Mouse (Mus musculus) inflammation-experienced regulatory T-cells, adult 6 months (primary cell): ENCODE measurements at regions not wholly inside any gene's neighbourhood (a gene's known extent, or its start where the extent isn't known, plus 50 kb on each side); places are given as distances from the start of the nearest gene placed in this dataset.
"Not testable (repeated sequence)": the region's sequence is repeated elsewhere in the genome, so short reads cannot be mapped to it uniquely, and the experiment has no call there.

Experiments used
- ATAC-seq: one replicate; pipeline ENCODE4 v1.8.0; 2017

DNA sequence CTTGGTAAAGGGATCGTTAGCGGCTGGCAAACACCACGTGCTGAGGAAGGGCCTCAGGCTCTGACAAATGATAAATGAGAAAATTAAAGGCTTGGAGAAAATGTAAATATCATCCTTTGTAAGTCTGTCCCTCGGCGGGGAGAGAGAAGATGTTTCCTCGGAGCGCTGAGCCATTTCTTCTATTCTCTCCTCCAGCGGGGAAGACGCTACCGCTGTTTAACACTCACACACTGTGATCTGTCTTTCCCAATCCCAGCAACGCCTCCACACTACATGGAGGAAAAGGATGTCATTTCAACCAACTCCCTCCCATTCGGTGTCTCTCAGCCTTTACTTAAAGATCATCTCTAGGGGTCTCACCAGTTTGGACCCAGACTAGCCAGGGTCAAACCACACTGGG lies 239.0 kb downstream of the Prex1 start:
- ATAC-seq = no peak

DNA sequence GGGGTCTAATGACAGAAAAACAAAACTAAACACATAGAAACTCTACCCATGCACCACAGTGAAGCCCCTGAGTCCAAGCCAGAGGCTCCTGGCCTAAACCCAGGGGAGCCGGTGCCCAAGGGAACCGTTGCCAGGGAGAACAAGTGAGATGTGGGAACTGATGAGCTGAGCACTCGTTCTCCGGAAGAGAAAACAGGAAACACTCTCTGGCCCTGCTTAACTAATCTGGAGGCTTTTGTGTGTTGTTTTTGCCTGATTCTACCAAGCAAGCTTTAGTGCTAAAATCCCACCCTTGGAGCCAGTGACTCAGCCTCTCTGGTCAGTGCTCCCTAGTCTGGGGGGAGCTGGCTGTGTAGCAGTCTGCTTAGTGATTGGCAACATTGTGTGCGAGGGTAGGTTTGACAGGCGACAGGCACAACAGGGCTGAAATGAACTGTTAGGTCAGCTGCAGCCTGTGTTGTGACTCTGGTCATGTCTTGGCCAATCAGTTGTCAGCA lies 242.3 kb downstream of the Prex1 start:
- ATAC-seq = no peak

DNA sequence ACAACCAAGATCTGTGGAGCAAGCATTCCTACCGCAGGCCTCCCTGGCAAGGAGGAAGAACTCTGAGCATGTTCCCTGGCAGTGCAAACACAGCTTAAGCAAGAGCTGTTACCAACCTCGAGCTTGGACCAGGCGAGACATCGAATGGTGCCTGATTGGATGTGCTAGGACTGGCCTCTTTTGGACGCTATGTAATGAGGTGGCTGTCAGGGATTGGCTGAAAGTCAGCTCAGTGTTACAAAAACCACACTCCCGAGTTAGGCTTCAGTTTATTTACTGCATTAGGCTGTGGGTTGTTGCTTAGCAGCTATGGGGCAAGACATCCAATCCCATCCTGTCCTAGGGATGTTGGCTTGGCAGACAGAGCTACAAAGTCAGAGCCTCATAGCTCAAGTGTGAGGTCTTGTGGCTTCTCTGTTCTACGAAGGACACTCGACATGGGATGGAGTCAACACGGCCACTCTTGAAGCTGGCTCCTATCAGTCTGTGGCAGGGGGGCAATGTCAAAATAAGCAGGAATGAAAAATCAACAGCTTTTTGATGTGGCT lies 244.5 kb downstream of the Prex1 start:
- ATAC-seq = no peak

DNA sequence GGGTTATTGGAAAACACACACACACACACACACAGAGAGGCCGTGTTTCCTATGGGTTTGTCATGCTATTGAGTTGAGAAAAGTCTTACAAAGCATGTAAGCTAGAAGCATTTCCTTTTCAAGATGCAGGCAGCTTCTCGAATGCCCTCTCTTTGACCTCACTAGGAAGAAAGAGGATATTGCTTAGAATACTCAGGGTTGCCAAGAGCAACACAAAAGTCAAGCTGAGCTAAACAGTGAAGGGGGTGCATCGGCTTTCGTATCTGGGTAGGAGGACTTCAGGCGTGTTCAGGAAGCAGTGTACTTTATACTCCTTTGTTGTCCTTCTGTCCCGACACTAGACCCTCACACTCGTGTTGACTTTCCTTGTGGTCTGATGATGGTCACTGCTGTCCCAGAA lies 246.5 kb downstream of the Prex1 start:
- peak; percentile 61 for ATAC-seq

DNA sequence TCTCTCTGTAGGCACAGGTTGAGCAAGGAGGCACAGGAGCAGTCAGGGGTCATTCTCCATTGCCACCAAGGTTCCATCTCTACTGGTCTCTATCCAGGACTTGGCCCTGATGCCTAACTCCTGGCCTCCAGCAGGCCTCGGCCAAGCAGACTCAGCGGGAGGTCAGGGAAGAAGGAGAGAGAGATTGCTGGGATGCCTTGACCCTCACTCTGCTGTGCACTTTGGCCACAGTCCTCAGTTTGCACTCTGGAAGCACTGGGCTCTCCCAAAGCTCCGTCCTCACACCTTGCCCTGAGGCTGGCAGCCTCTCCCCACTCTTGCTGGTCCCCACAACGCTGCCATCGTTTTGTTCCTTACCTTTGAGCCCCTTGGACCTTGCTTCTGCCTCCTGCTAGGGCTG lies 248.1 kb downstream of the Prex1 start:
- ATAC-seq = no peak

DNA sequence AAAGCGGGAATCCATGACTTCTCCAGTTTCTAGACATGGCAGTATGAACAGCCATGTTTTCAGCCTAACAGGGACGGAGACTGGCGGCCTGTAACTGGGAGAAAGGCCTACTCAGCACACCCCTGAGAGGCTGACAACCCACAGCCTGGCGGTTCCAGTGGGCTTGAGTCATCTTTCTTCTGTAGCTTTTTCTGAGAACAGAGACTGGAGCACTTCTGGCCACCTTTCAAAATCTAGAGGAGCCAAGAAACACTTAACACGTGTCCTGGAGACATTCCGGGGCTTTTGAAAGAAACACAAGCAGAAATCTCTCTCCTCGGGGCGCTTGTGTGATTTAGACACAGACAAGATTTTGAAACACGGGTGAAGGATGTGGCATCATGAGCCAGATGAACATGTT lies 250.1 kb downstream of the Prex1 start:
- ATAC-seq = no peak

DNA sequence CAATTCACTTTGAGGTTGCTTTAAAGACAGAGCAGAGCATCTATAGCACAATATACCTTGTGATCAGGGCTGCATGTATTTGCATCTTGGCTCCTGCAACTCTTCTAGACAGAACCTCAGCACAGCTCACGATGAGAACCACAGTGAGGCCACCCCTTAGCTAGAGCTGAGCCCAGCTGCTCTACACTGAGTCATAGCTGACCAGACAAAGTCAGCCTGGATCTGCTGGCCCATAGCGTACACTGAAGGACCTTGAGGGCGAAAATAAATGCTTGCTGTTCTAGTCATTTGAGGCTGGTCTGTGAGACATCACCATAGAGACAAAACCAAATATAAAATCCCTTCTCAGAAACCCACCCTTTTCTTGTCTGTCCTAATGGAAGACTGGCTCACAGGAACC lies 251.7 kb downstream of the Prex1 start:
- no peak for ATAC-seq

DNA sequence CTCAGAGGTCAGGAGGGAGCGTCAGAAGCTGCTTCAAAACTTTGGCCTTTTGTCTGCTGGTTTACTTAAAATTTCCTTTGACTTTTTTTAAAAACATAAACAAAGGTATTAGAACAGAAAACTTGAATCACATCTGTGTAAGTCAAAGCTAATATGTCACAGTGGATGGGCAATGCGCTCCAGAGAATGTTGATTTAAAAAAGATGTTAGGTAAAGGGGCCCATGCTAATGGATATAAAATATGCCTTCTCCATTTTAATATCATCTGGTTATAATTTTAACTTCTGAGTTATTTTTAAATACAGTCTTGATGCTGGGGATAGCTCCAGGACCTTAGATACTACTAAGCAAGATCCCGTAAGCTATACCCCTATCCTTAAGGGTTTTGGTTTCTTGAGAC lies 252.5 kb downstream of the Prex1 start:
- no peak for ATAC-seq

DNA sequence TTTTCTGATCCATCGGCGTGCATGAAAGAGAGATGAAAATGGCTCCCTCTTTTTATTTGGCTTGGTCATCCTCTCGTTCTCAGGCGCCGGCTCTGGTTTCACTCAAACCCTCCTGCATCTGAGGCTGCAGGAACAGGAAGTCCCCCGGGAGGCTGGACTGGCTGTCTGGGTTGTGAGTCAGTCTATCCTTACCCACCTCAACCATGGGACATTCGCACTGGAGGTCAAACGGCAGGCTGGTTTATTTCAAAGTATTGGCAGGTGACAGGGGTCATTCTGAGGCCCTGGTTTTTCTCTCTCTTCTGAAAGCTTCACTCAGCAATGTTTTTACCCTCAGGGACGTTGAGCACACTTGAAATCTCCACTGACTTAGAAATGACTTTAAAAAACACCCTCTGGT lies 253.7 kb downstream of the Prex1 start:
- no peak for ATAC-seq

DNA sequence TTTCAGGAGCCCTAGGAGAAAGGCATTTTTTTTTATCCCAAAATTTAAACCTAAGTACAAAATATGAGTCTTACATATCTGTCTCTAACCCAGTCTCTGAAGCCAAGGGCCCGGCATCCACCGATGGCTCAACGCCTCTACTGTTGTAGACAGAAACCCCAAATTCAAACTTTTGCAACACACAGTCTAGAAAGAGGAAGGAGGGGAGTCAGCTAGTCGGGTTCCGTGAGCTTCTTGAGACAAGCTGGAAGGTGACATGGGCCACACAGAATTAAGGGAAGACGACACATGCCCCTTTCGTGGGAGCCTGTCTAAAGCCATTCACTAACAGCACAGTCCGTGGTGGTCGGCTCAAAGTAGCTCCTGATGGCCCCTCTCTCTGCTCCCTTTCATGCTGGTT lies 254.7 kb downstream of the Prex1 start:
- no peak for ATAC-seq

DNA sequence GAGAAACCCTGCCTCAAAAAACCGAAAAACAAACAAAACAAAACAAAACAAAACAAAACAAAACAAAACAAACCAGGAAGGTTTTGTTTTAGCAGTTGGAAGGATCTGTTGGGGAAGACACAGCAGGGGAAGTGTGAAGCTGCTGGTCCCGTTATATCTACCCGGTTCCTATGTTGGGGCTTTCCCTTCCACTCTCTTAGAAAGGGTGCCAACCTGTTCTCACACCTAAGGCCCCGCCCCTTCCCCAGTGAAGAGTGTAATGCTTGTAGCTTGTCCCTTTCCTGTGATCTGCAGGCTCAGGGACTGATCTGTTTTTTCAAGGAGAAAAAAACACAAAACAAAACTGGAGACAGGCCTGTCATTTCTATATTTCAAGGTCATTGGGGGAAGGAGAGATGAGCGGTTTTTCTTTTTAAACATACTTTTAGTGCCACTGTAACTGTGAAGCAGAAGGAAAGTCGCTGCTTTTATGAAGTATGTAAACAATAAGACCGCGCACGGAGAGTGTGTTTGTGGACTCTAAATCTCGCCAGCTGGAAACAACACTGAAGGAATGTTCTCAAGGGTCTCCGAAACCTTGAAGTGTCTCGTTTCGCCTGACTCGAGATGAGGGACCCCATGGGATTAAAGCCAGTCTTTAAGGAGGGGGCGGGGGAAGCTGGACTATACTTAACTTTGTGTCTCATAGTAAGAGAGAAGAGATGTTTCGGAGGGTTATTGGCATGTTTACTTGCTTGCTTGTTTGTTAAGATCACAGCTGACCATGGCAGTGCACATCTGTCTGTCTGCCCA lies 256.1 kb downstream of the Prex1 start:
- ATAC-seq = peak; percentile 60

DNA sequence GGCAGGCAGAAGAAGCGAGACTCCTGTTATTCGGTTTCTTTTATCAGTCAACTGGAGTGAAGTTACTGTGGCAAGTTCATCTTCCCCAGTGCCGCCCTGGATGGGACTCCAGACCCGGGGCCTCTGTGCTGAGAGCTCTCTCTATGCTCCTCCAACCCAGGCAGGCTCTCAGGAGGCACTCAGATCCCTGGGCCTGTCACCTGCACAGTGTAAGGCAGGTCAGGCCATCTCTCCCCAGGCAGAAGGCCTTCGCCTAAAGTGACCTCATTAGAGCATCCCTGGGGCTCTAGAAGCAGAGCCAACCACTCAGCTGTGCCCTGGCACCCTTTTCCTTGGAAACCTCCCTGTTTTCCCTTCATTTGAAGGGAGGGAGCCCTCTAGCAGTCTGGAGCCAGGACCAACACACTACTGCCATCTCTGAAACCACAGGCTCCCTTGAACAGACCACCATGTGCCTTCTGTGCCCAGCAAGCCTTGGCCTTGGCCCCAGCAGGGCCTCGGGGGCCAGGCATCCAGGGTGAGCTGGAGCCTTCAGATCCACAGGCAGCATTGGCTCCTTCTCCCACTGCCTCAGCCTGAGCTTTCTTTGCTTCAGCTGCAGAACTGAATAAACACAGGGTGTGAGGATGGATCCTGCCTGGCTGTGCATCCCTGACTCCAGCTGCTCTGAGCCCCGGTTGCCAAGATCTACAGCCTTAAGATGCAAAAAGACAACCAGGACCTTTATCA lies 259.3 kb downstream of the Prex1 start:
- not testable (repeated sequence) for ATAC-seq

DNA sequence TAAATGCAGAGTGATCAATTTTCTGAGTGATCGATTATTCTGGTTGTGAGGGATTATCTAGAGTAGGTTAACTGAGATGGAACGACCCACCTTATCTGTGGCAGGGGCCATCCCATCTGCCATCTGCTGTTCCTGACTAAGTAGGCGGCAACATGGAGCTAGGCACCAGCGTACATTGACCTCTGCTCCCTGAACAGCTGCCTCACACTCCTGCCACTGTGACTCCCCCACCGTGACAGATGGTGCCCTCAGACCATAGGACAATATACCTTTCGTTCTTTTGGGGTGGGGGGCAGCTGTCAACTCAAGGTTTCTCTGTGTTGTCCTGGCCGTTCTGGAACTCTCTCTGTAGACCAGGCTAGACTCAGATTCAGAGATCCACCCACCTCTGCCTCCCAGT lies 262.7 kb downstream of the Prex1 start:
- no peak for ATAC-seq

DNA sequence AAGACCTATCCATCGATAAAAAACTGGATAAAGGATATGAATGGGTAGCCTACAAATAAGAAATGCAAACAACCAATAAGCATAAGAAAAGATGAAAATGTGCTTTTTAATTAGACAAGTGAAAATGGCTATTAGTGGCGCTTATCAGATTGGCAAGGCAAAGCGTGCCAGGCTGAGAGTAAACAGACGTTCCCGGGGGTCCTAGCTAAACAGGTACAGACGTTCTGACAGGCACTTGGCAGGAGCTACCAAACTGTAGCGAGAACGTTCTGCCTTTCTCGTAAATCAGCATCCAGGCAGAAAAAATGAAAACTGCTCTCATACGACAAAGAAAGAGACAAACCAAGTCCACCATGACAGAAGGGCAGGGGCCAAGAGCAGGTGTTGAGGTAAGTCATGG lies 263.3 kb downstream of the Prex1 start:
- ATAC-seq = no peak

DNA sequence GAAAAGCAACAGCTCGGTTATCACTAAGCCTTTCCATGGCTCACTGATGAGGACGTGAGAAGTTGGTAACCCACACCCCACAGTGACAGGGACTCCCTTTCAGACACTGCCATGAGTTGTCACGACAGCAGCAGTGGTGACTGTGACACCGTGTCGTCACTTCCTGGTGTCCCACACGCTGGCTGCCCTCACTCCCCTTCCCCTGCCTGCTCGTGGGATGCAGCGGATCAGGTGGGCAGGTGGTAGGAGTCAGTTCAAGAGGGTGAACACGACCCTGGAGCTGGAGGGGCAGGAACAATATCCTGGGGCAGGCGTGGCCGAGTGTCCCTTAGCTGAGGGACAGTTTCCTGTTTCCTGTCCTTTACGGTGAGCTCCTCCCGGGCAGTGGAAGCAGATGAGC lies 264.9 kb downstream of the Prex1 start:
- ATAC-seq = no peak

DNA sequence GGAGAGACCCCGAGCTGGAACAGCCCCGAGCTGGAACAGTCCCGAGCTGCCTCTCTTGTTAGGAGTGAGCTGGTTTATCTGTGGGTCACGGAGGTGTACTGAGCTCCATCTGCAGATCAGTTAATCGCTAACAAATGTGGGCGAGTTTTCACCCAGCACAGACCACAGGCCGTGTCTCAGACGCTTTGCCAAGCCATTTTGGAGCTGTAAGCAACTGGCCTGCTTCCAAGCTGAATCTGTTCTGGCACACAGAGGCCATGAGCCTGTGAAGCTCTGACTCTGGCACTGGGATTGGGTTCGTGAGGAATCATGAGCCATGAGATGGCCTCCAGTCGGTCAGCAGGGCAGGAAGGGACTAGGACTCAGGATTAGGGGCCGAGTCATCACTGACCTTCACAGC lies 265.5 kb downstream of the Prex1 start:
- no peak for ATAC-seq

DNA sequence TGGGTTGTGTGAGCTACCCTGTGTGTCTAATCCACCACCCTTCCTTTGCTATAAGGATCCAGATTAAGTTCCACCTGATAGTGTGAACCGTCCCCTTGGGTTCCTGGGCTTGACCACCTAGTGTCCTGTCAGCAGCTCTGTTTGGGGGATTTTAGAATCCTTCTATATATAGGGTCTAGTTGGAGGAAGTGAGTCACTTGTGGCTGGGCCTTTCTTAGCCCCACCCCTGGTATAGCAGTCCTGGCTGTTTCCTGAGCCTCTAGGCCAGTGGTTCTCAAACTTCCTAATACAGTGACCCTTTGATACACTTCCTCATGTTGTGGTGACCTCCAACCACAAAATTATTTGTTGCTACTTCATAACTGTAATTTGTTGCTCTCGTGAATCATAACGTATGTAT lies 267.1 kb downstream of the Prex1 start:
- no peak for ATAC-seq

DNA sequence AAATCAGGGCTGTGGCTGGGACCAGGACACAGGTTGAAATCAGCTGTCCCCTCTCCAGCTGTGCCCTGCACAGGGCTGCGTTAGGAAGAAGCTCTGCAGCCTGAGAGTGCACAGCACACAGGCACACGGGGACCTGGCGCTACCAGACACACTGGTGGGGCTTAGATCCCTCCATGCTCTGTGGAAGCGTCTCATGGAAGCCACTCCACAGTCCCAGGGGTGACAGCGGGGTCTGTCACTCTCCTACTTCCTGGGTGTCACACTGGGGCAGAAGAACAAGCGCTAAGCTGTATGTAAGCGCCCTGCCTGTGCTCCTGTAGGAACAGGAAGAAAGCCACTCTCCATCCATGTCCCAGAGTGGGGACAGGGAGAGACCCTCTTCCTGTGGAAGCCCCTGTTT lies 267.8 kb downstream of the Prex1 start:
- ATAC-seq = not testable (repeated sequence)

DNA sequence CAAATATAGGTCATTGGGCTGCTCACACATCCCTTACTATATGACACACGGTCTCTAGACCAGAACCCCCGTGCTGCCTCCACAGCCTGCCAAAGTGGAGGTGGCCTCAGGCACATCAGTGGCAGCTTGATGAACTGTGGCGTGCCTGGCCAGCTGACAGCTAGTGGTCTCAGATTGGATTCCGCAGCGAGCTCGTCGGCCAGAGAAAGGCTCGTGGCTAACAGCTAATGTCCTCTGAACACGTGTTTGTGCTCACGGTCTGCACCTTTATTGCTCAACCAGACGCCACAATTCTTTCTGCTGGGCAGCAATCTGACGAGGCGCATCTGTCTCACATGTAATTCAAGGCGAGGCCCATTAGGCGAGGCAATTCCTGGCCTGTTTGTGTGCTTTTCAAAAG lies 270.6 kb downstream of the Prex1 start:
- ATAC-seq = no peak

DNA sequence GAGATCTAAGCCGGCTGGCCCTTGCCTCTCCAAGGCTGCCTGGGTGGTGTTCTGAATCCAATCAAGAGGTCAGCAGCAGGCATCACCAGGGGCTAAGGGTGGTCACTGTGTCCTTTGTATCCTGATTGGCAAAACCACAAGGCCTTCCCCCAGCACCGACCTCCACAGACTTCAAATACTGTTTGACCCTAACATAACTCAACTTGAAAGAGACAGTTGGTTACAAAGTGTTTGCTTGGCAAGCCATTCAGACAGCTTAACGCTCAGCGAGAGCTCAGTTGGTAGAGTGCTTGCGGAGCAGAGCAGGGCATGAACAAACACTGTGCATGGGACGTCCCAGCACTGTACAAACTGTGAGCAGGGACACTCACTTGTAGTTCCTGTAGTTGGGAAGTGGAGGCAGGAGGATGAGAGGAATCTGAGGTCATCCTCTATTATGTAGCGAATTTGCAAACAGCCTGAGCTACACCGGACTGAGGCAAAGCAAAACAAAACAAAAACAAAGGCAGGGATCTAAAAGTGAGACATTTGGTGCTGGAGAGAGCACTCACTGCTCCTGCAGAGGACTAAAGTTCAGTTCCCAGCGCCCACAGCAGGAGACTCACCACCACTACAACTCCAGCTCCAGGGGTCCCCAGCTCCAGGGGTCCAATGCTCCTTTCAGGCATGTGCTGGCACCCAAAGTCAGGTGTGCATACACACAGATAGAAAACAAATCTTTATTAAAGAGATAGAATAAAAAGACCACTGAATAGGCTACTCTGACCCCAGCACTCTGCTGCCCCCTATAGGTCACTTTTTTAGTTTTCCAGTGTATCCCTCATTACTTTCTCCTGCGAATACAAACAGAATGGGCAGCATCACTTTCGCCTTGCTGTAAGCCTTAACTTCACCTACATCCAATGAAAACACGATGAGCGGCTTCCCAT lies 273.5 kb downstream of the Prex1 start:
- no peak for ATAC-seq

DNA sequence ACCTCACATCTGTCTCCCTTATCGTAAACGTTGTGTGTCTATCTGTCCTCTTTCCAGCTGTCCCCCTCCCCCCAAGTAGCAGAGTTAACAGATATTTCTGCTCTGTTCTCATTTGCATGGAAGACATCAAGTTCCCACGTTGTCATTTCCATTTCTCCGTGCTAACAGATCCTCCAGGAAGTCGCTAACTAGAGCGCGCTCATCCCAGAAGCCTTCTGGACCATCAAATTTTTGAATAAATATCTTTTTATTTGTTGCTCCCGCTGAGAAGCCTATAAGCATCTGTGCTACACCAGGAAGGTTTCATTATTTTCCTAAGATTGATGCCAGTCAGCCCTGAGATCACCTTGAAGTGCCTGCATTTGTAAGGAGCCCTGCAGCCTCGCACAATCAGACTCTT lies 275.4 kb downstream of the Prex1 start:
- ATAC-seq = no peak

DNA sequence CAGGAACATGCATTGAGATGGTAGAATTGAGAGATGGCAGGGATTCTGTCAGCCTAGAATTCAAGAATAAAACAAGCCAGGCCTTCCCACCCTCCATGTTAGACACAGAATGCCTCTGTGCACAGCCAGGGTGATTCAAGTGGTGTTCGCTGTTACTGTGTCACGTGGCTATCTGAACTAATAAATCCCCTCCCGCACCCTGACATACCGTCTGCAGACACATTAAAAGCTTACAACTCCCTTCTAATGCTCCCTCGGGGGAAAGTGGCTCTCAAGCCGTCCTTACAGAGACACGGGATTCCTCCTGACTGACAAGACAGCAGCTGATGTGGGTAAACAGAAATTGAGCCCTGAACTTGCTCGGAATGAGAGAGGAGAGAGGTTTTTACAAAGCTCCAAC lies 279.1 kb downstream of the Prex1 start:
- no peak for ATAC-seq
